Mouse (Mus musculus): Measurements from ENCODE around the gene Zc3h10.
"Not testable (repeated sequence)": the region's sequence is repeated elsewhere in the genome, so short reads cannot be mapped to it uniquely, and the experiment has no call there.

Zc3h10 gene

GRCm38 (mm10) chr10:128495270-128495669 is 52.3 kb downstream of the Zc3h10 start:
- peak in 1 of 2 experiments; percentile 59 for DNase-seq

- DNase-seq = peak in 1 of 2 experiments; percentile 25
Observed at GRCm38 (mm10) chr10:128494667-128495245, 52.8 kb downstream of the Zc3h10 start.

DNA sequence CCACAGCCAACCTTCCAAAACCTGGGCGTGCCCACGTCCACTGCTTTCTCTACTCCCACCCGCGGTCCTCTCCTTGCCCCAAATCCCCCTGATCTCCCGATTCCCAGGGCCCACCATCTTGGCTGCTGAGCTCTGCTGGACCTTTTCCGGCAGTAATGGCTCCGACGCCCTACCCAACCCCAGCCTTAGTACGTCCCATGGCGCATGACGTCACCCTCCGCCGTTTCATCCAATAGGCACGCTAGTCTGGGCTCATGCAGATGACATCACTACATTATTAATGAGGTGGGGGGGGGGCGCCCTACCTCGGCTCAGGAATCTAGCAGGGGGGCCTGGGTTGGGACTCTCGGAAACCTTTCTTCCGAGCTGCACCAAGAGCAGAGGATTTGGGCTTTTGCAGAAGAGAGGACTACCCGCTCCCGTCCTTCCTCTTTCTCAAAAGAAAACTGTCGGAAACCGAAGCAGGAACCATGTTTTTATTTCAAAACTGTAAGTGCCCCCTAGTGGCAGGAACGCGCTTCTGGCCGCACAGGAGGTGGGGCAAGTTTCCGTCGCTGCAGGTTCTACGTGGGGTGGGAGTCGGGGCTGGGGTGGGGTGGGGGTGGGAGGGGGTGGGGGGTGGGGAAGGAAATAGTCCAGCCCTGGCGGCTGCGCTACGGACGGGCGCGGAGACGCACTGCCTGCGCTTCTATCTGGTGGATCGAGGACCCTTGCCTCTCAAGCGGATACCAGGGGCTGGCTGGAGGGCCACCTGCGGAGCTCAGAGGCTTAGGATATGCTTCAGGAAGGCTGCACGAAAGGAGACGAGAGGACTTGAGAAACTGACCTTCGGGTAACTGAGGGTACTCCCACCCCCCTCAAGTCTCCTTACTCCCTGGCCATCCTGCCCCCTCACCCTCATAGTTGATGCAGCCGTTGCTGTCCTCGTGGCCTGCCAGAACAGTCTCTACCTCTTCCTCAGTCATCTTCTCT is 53.6 kb downstream of the Zc3h10 start, which contains the start of gene Myl6:
Myl6 (minus strand) TSS at position 451 of the 972 bp plus-strand sequence.
- peak; percentile 100 for DNase-seq

- DNase-seq = peak in 1 of 2 experiments; percentile 69
Observed at GRCm38 (mm10) chr10:128493319-128493694, 54.3 kb downstream of the Zc3h10 start.

- peak; percentile 73 to 74 for DNase-seq
Observed at GRCm38 (mm10) chr10:128492633-128493311, 54.8 kb downstream of the Zc3h10 start.

DNA sequence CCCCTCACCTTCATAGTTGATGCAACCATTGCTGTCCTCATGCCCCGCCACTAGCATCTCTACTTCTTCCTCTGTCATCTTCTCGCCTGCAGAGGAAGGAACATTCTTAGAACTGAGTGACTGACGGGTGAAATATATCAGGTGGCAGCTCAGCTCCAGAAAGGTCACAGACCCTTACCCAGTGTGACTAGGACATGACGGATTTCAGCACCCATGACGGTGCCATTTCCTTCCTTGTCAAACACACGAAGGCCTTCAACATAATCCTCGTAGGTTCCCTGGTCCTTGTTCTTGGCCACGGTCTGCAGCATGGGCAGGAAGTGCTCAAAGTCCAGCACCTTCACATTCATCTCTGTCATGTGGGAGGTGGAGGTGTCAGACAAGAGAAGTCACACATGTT is 55.5 kb downstream of the Zc3h10 start:
- not testable (repeated sequence) for DNase-seq

Measured in cerebellum, postnatal 10 days (tissue).